Mouse (Mus musculus) CH12.LX (cell line): ENCODE results near the gene Ddx27.

Experiments
- CHD1 ChIP-seq: IDR thresholded peaks from 2 replicates; pipeline ENCODE4 v1.6.1; 2012; ENCODE audit warnings: low read depth, low read length, improper control_type of control experiment, inconsistent platforms
- CTCF ChIP-seq, 2 experiments: IDR thresholded peaks in 1 of 2; conservative IDR thresholded peaks in 1 of 2; 2 replicates each; pipeline ENCODE4 v1.5.1; 2011 to 2012; ENCODE audit warnings: low read depth in 2 of 2, low read length in 2 of 2, improper control_type of control experiment in 1 of 2, inconsistent platforms in 1 of 2, mild to moderate bottlenecking in 1 of 2, moderate library complexity in 1 of 2
- EP300 ChIP-seq: IDR thresholded peaks from 2 replicates; pipeline ENCODE4 v1.6.1; 2011; ENCODE audit warnings: low read length, improper control_type of control experiment
- JUND ChIP-seq: conservative IDR thresholded peaks from 2 replicates; pipeline ENCODE4 v1.6.1; 2011; ENCODE audit warnings: low read depth, low read length, improper control_type of control experiment
- MAFK ChIP-seq: IDR thresholded peaks from 2 replicates; pipeline ENCODE4 v1.6.1; 2011; ENCODE audit warnings: low read length, improper control_type of control experiment; ENCODE audit not compliant: insufficient replicate concordance
- MEF2A ChIP-seq: IDR thresholded peaks from 2 replicates; pipeline ENCODE4 v1.6.1; 2014; ENCODE audit warnings: low read depth, mild to moderate bottlenecking, inconsistent platforms, low read length, improper control_type of control experiment, borderline replicate concordance
- MYC ChIP-seq: IDR thresholded peaks from 2 replicates; pipeline ENCODE4 v1.6.1; 2011; ENCODE audit warnings: low read depth, mild to moderate bottlenecking, improper control_type of control experiment, low read length
- POLR2A ChIP-seq: IDR thresholded peaks from 2 replicates; pipeline ENCODE4 v1.6.1; 2011; ENCODE audit warnings: low read depth, mild to moderate bottlenecking, improper control_type of control experiment, low read length
- TBP ChIP-seq: conservative IDR thresholded peaks from 2 replicates; pipeline ENCODE4 v1.6.1; 2011; ENCODE audit warnings: low read depth, low read length, improper control_type of control experiment
- UBTF ChIP-seq: IDR thresholded peaks from 2 replicates; pipeline ENCODE4 v1.6.1; 2012; ENCODE audit warnings: low read depth, mild to moderate bottlenecking, inconsistent platforms, low read length, improper control_type of control experiment, moderate library complexity
- ZC3H11A ChIP-seq: IDR thresholded peaks from 2 replicates; pipeline ENCODE4 v1.6.1; 2012; ENCODE audit warnings: low read depth, mild to moderate bottlenecking, inconsistent platforms, low read length, improper control_type of control experiment
- ZMIZ1 ChIP-seq: IDR thresholded peaks from 2 replicates; pipeline ENCODE4 v1.6.1; 2012; ENCODE audit warnings: low read depth, mild to moderate bottlenecking, inconsistent platforms, low read length, improper control_type of control experiment

DNA sequence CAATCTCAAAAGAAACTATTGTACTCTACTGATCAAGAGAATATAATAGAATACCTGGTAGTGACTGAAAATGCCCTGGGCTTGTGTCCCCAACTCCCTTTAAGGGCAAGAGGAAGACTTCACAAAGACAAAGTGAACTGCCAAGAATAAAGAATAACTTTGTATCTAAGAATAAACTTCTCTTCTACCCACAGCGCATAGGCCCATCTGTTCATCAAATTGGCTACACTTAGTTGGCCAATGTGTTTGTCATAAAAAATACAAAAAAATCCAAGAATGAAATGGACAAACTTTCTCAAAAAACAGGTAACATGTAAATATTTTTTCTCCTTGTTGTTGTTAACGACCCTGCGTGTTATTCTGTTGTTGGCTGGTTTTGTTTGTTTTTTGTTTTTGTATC is 4.4 kb upstream of the Ddx27 start:
- TF ChIP-seq ZC3H11A (no peak), UBTF (no peak), POLR2A (no peak), CTCF (conservative IDR thresholded peaks at IDR 0.05 in 1 of 2, IDR thresholded peaks at IDR 0.05 in 1 of 2; ENCODE audit: low read depth in 2 of 2, low read length in 2 of 2) (no peak), JUND (no peak), EP300 (no peak), MYC (no peak), ZMIZ1 (no peak), TBP (no peak), CHD1 (no peak), MEF2A (no peak), MAFK (no peak)
